Mouse (Mus musculus): ENCODE data around the gene Pdcd1.

- TF ChIP-seq TAL1 (IDR thresholded peaks at IDR 0.05; ENCODE audit: low read length), result no peak
- no peak for TF ChIP-seq GATA1 (IDR thresholded peaks at IDR 0.05; ENCODE audit: low read length)
Observed at GRCm38 (mm10) chr1:94081191-94081590, 28.8 kb upstream of the Pdcd1 start.
